12 mouse cellular contexts compared by ENCODE assay signal in genomic region chr16:78321559-78321958, GRCm38 (mm10). TPM values are rescaled to one million over a fixed set of nuclear protein-coding genes. Genes with fewer than 3 reads are reported as not detected.
DNase-seq lines count a peak whose midpoint lies in the region; ATAC-seq and TF ChIP-seq lines count a peak whose summit lies in the region.
"Had no signal": no experiment of that assay in that cellular context is flagged by ENCODE, and none has a peak within 500 bp of the region (broad histone marks: within the 10 kb centered on the region; RNA-seq: fewer than 3 reads in every experiment).

No protein-coding gene starts in this region.

- no peaks in the 10 kb centered on the region for H3K36me3 ChIP-seq in kidney, postnatal 0 days (ENCODE audit: insufficient read depth, low read length)
- H3K36me3 ChIP-seq in embryonic facial prominence, embryonic 14.5 days (ENCODE audit: control insufficient read depth, insufficient read depth, low read length), result no peaks in the 10 kb centered on the region
- H3K36me3 ChIP-seq in forebrain, postnatal 0 days (ENCODE audit: insufficient read depth), result peaks cover 12% of the 10 kb centered on the region
- peaks cover 5% of the 10 kb centered on the region; the same call in 1 of the 2 replicates for H3K36me3 ChIP-seq in midbrain, embryonic 16.5 days (ENCODE audit: control insufficient read depth, insufficient read depth, low read length)

- WGBS in kidney, postnatal 0 days, result 24% methylated on average over 7 of the region's 7 CpGs
- 18% methylated on average over 7 of the region's 7 CpGs for WGBS in embryonic facial prominence, embryonic 14.5 days
- WGBS in forebrain, postnatal 0 days, result 8% methylated on average over 7 of the region's 7 CpGs
- WGBS in midbrain, embryonic 16.5 days, result 1% methylated on average over 7 of the region's 7 CpGs

- H3K4me3 ChIP-seq in kidney, postnatal 0 days (replicated peaks; ENCODE audit: low read depth, low read length), result no peak overlapping the region
- H3K4me3 ChIP-seq in embryonic facial prominence, embryonic 14.5 days (ENCODE audit: low read depth, low read length), result no peak overlapping the region
- H3K4me3 ChIP-seq in forebrain, postnatal 0 days (ENCODE audit: low read depth, low read length), result 0 out of 2 replicates have a peak overlapping the region, but pooled peaks have one; percentile 3
- no peak overlapping the region for H3K4me3 ChIP-seq in midbrain, embryonic 16.5 days (ENCODE audit: low read depth, low read length)
- H3K4me3 ChIP-seq: embryonic facial prominence, embryonic 13.5 days; limb, embryonic 10.5 days had no signal

- 0 out of 2 replicates have a peak, but pooled peaks cover 4% of the 10 kb centered on the region for H3K4me1 ChIP-seq in kidney, postnatal 0 days (replicated peaks; ENCODE audit: insufficient read depth, low read length)
- peaks cover 11% of the 10 kb centered on the region for H3K4me1 ChIP-seq in embryonic facial prominence, embryonic 14.5 days (ENCODE audit: control insufficient read depth, insufficient read depth, low read length)
- H3K4me1 ChIP-seq in forebrain, postnatal 0 days (ENCODE audit: insufficient read depth), result peaks cover 13% of the 10 kb centered on the region
- H3K4me1 ChIP-seq in midbrain, embryonic 16.5 days (ENCODE audit: control insufficient read depth, insufficient read depth, low read length), result peaks cover 33% of the 10 kb centered on the region
- H3K4me1 ChIP-seq: limb, embryonic 10.5 days had no signal

- H3K9me3 ChIP-seq in kidney, postnatal 0 days (replicated peaks; ENCODE audit: low read length), result no peaks in the 10 kb centered on the region
- no peaks in the 10 kb centered on the region for H3K9me3 ChIP-seq in embryonic facial prominence, embryonic 14.5 days (ENCODE audit: control insufficient read depth, low read length)
- no peaks in the 10 kb centered on the region for H3K9me3 ChIP-seq in forebrain, postnatal 0 days (ENCODE audit: low read length)
- H3K9me3 ChIP-seq in midbrain, embryonic 16.5 days (replicated peaks; ENCODE audit: control insufficient read depth, low read length, poor library complexity, severe bottlenecking), result no peaks in the 10 kb centered on the region
- H3K9me3 ChIP-seq: embryonic facial prominence, embryonic 13.5 days; limb, embryonic 10.5 days had no signal

- peak; percentile 41 for DNase-seq in kidney, postnatal 0 days (ENCODE audit: low spot score)
- no peak for DNase-seq in kidney, adult 11 months
- no peak for DNase-seq in embryonic facial prominence, embryonic 14.5 days (ENCODE audit: low spot score)
- DNase-seq in forebrain, postnatal 0 days, result no peak
- no peak for DNase-seq in left cerebral cortex, adult 11 months (ENCODE audit: low spot score)
- DNase-seq: gastrocnemius, postnatal 25 days; kidney, postnatal 14 days had no signal

- no peak overlapping the region for H3K9ac ChIP-seq in kidney, postnatal 0 days (ENCODE audit: low read depth, low read length)
- H3K9ac ChIP-seq in embryonic facial prominence, embryonic 14.5 days (ENCODE audit: low read depth, low read length), result no peak overlapping the region
- no peak overlapping the region for H3K9ac ChIP-seq in forebrain, postnatal 0 days
- H3K9ac ChIP-seq in midbrain, embryonic 16.5 days (ENCODE audit: low read depth, low read length), result no peak overlapping the region
- H3K9ac ChIP-seq: embryonic facial prominence, embryonic 13.5 days had no signal

- no peak for ATAC-seq in kidney, postnatal 0 days (replicated peaks; ENCODE audit: low FRiP score, low read depth)
- no peak for ATAC-seq in embryonic facial prominence, embryonic 14.5 days (ENCODE audit: low read depth)
- ATAC-seq in forebrain, postnatal 0 days, result peak; percentile 32
- ATAC-seq in midbrain, embryonic 16.5 days, result peak; percentile 64
- no peak for ATAC-seq in erythroblast, adult 5-6 weeks (replicated peaks; ENCODE audit: low FRiP score, poor library complexity, severe bottlenecking)

- no peak overlapping the region for H3K4me2 ChIP-seq in kidney, postnatal 0 days (ENCODE audit: low read length)
- peak overlapping the region; percentile 33 for H3K4me2 ChIP-seq in embryonic facial prominence, embryonic 14.5 days (ENCODE audit: low read depth, low read length)
- H3K4me2 ChIP-seq in forebrain, postnatal 0 days (ENCODE audit: low read depth), result peak overlapping the region; percentile 40
- peak overlapping the region; percentile 31 for H3K4me2 ChIP-seq in midbrain, embryonic 16.5 days (ENCODE audit: low read length)
- H3K4me2 ChIP-seq: embryonic facial prominence, embryonic 13.5 days had no signal

- no peak overlapping the region for H3K27ac ChIP-seq in kidney, postnatal 0 days
- no peak overlapping the region for H3K27ac ChIP-seq in embryonic facial prominence, embryonic 14.5 days (replicated peaks; ENCODE audit: low read depth, low read length)
- H3K27ac ChIP-seq in forebrain, postnatal 0 days (ENCODE audit: low read depth, low read length), result peak overlapping the region; percentile 65
- peak overlapping the region; percentile 74 for H3K27ac ChIP-seq in midbrain, embryonic 16.5 days (ENCODE audit: low read length)
- H3K27ac ChIP-seq: embryonic facial prominence, embryonic 13.5 days; limb, embryonic 10.5 days; macrophage had no signal

- H3K27me3 ChIP-seq in kidney, postnatal 0 days (ENCODE audit: insufficient read depth, low read length), result no peaks in the 10 kb centered on the region
- H3K27me3 ChIP-seq in embryonic facial prominence, embryonic 14.5 days (replicated peaks; ENCODE audit: control insufficient read depth, insufficient read depth, low read length), result no peaks in the 10 kb centered on the region
- H3K27me3 ChIP-seq in forebrain, postnatal 0 days (ENCODE audit: insufficient read depth, low read length), result no peaks in the 10 kb centered on the region
- H3K27me3 ChIP-seq in midbrain, embryonic 16.5 days (ENCODE audit: control insufficient read depth, insufficient read depth, low read depth, low read length), result no peaks in the 10 kb centered on the region
- H3K27me3 ChIP-seq: embryonic facial prominence, embryonic 13.5 days had no signal

- TF ChIP-seq CTCF in kidney, postnatal 0 days (IDR thresholded peaks at IDR 0.05; ENCODE audit: low read depth), result no peak
- TF ChIP-seq CTCF in forebrain, postnatal 0 days (IDR thresholded peaks at IDR 0.05; ENCODE audit: low read depth), result no peak

RNA-seq across cellular contexts. Expression of gene Cxadr, which starts 20.3 kb away (rescaled TPM):
- polyA plus RNA-seq in kidney, postnatal 0 days (2015; fragmentation: Nextera tagmentation; extraction: Ambion mirVana), result 33.2 and 34.9 TPM in 2 replicates
- polyA plus RNA-seq in embryonic facial prominence, embryonic 14.5 days (2014; fragmentation: Nextera tagmentation; extraction: Ambion mirVana), result 14.4 and 15.5 TPM in 2 replicates
- 331 and 396 TPM in 2 replicates for total RNA-seq in forebrain, postnatal 0 days (2014; rRNA removed)
- polyA plus RNA-seq in forebrain, postnatal 0 days (2015; fragmentation: Nextera tagmentation; extraction: Ambion mirVana), result 118 and 156 TPM in 2 replicates
- polyA plus RNA-seq in midbrain, embryonic 16.5 days (2015; fragmentation: Nextera tagmentation; extraction: Ambion mirVana), result 205 TPM in 2 replicates
- 0.96 and 2.1 TPM in 2 replicates for total RNA-seq in erythroblast, adult 5-6 weeks (2015; ENCODE audit: low replicate concordance)
- 2.4 and 12.4 TPM in 2 replicates for total RNA-seq in erythroblast, adult 5-6 weeks (2017; ENCODE audit: low replicate concordance)
- polyA plus RNA-seq: macrophage had no signal

RNA-seq across cellular contexts. Expression of gene Btg3, which starts 55.4 kb away (rescaled TPM):
- 62.9 and 65.0 TPM in 2 replicates for polyA plus RNA-seq in kidney, postnatal 0 days (2015; fragmentation: Nextera tagmentation; extraction: Ambion mirVana)
- polyA plus RNA-seq in embryonic facial prominence, embryonic 14.5 days (2014; fragmentation: Nextera tagmentation; extraction: Ambion mirVana), result 54.7 and 70.6 TPM in 2 replicates
- total RNA-seq in forebrain, postnatal 0 days (2014; rRNA removed), result 7.5 and 9.8 TPM in 2 replicates
- polyA plus RNA-seq in forebrain, postnatal 0 days (2015; fragmentation: Nextera tagmentation; extraction: Ambion mirVana), result 19.7 and 20.2 TPM in 2 replicates
- 14.7 and 16.5 TPM in 2 replicates for polyA plus RNA-seq in midbrain, embryonic 16.5 days (2015; fragmentation: Nextera tagmentation; extraction: Ambion mirVana)
- total RNA-seq in erythroblast, adult 5-6 weeks (2015; ENCODE audit: low replicate concordance), result 23.1 and 27.8 TPM in 2 replicates
- total RNA-seq in erythroblast, adult 5-6 weeks (2017; ENCODE audit: low replicate concordance), result 5.3 and 14.2 TPM in 2 replicates

Comparison
In these comparisons a context has a peak if more than half of its experiments do, and no peak if none do; other contexts are left out.
1. ATAC-seq: peak in forebrain, postnatal 0 days (single experiment) and midbrain, embryonic 16.5 days (single experiment); none in kidney, postnatal 0 days (single experiment), embryonic facial prominence, embryonic 14.5 days (single experiment) and erythroblast, adult 5-6 weeks (single experiment).
2. H3K27ac ChIP-seq: peak in forebrain, postnatal 0 days (single experiment) and midbrain, embryonic 16.5 days (single experiment); none in kidney, postnatal 0 days (single experiment) and embryonic facial prominence, embryonic 14.5 days (single experiment).